Mouse (Mus musculus) layer of hippocampus, adult 6 months (tissue): ENCODE data around the gene Cox7c. TPM values are rescaled to one million over a fixed set of nuclear protein-coding genes. Genes with fewer than 3 reads are reported as not detected.

Experiments used
- long read RNA-seq, 2 experiments: library from polyadenylated mRNA; unstranded; transcript quantifications; one replicate each; pipeline ENCODE4 v2.0.0; 2019 to 2020
- polyA plus RNA-seq: library from polyadenylated mRNA; unstranded; fragments of <200 nt; fragmentation: Nextera tagmentation; gene quantifications from 2 replicates; pipeline ENCODE4 v1.2.3, GENCODE M21; 2021

Gene Cox7c
- 2,956 and 3,007 TPM in 2 replicates for polyA plus RNA-seq
- long read RNA-seq, experiment 1, transcript Cox7c-203 (3 exons, 540 nt), result major isoform, 957 of 991 reads
- long read RNA-seq, experiment 1, transcript Cox7c-201 (3 exons, 315 nt), result minor isoform, 21 of 991 reads
- long read RNA-seq, experiment 1, partial matches to known transcripts, result 2 of 991 reads
- long read RNA-seq, experiment 1, other reads (novel, unspliced or antisense), result 8 of 991 reads
- long read RNA-seq, experiment 2, transcript Cox7c-203 (3 exons, 540 nt), result major isoform, 39 of 47 reads
- long read RNA-seq, experiment 2, partial matches to known transcripts, result 2 of 47 reads
- long read RNA-seq, experiment 2, other reads (novel, unspliced or antisense), result 0 of 47 reads

DNA sequence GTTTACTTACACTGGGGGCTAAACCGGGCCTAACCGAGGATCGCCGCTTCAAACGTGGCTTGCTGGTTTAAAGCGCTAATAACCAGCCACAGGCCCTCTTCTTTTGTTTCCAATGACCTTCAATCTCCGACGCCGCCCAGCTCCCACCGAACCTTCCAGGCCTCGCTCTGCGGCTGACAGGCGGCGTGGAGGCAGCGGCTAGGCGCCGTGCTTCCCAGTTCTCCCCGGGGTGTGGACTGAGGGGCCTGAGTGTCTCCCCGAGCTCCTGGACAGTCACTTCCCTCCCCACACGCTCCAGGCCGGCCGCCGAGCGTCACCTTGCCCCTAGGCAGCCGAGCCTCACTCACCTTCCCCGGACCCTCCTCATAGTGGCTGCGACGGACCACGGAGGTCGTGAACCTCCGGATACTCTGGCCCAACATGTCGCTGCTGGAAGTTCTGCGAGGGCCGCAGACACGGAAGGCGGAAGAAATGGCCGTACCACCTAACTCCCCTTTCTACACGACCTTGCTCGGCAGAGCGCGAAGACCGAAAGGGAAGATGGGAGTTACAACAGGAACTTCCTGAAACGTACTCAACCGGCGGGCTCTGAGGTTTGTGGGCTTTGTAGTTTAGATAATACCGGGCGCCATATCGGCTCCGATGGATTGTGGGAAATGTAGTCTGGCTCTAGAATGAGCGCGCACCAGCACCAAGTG lies at the start of gene Cox7c:
Cox7c (minus strand) TSS at position 651 of the 698 bp plus-strand sequence.

